Mouse (Mus musculus) limb, embryonic 10.5 days (tissue): ENCODE results near the gene Acsf2. TPM values are rescaled to one million over a fixed set of nuclear protein-coding genes. Genes with fewer than 3 reads are reported as not detected.

ENCODE experiments used
- DNase-seq: peaks from one replicate; pipeline ENCODE4 v3.0.0-alpha.2; 2017; ENCODE audit warnings: low spot score
- H3K27ac ChIP-seq: fragments of 300-500 bp; sonication (generic); 2 replicates; pipeline ENCODE4 v1.5.1; 2016; ENCODE audit warnings: mild to moderate bottlenecking
- H3K27me3 ChIP-seq: fragments of 300-500 bp; sonication (generic); 2 replicates; pipeline ENCODE4 v1.6.1; 2016; ENCODE audit warnings: low read depth, mild to moderate bottlenecking; ENCODE audit not compliant: poor library complexity, severe bottlenecking
- H3K36me3 ChIP-seq: fragments of 300-500 bp; sonication (generic); 2 replicates; pipeline ENCODE4 v1.6.1; 2016; ENCODE audit warnings: mild to moderate bottlenecking, moderate library complexity
- H3K4me1 ChIP-seq: fragments of 300-500 bp; sonication (generic); 2 replicates; pipeline ENCODE4 v1.6.1; 2016
- H3K4me3 ChIP-seq: fragments of 300-500 bp; sonication (generic); 2 replicates; pipeline ENCODE4 v1.5.1; 2016; ENCODE audit warnings: mild to moderate bottlenecking, moderate library complexity
- H3K9me3 ChIP-seq: fragments of 300-500 bp; sonication (generic); replicated peaks from 2 replicates; pipeline ENCODE4 v1.6.1; 2016; ENCODE audit warnings: mild to moderate bottlenecking
- WGBS: fragments of 180-500 bp; shearing (Covaris S2); methylation state at CpG from one replicate; pipeline ENCODE4 v1.1.7; 2016; 5-methylcytosine and 5-hydroxymethylcytosine counted together
- polyA plus RNA-seq: library from polyadenylated mRNA; unstranded; fragments of >200 nt; fragmentation: Nextera tagmentation; extraction: Ambion mirVana; gene quantifications from 2 replicates; pipeline ENCODE4 v1.2.1, GENCODE M21; 2016

The Acsf2 gene
- polyA plus RNA-seq, 1 experiment from 2014 or later, result 5.6 TPM

- no peak for DNase-seq
- Histone ChIP-seq H3K27ac (no peak overlapping the region), H3K36me3 (no peaks in the 10 kb centered on the region), H3K4me1 (no peaks in the 10 kb centered on the region), H3K27me3 (no peaks in the 10 kb centered on the region), H3K9me3 (no peaks in the 10 kb centered on the region), H3K4me3 (no peak overlapping the region)
- 70% methylated on average over 6 of the region's 6 CpGs for WGBS
Observed at GRCm38 (mm10) chr11:94620766-94621457, 19.2 kb upstream of the Acsf2 start.

DNA sequence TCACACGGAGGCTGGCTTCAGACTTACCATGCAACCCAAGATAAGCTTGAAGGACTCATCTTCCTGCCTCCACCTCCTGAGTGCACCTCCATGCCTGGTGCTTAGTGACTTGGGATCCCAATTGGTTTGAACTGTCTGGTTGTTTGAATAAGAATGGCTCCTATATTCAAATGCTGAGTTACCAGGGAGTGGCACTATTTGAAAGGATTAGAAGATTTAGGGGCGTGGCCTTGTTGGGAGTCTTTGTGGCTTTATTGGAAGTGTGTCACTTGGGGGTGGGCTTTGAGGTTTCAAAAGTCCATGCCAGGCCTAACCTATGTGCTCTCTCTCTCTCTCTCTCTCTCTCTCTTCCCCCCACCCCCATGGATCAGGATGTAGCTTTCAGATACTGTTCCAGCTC, 16.0 kb upstream of the Acsf2 start:
- 84% methylated on average over 2 of the region's 2 CpGs for WGBS
- H3K27me3 ChIP-seq, result no peaks in the 10 kb centered on the region
- H3K9me3 ChIP-seq, result no peaks in the 10 kb centered on the region
- DNase-seq, result no peak
- H3K4me1 ChIP-seq, result no peaks in the 10 kb centered on the region
- no peaks in the 10 kb centered on the region for H3K36me3 ChIP-seq
- no peak overlapping the region for H3K4me3 ChIP-seq
- H3K27ac ChIP-seq, result no peak overlapping the region

DNA sequence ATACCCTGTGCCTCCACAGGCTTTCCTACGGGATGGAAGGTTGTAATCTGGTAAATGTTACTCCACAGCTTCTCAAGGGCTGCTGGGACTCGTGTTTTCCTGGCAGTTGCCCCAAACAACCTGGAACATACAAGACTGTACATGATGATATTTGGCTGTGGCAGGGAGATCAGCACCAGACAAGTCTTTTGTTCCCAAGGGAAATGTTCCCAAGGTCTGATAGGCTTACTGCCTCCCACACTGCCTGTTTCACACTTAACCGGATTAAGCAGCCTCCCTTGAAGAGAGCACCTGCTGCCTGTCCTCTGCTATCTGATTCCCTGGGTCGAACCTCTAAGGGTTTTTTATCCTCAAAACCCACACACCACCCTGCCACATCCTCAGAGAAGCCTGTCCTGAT, 13.8 kb upstream of the Acsf2 start:
- 47% methylated on average over 4 of the region's 4 CpGs for WGBS
- no peak for DNase-seq
- H3K27ac ChIP-seq, result no peak overlapping the region
- no peaks in the 10 kb centered on the region for H3K9me3 ChIP-seq
- no peak overlapping the region for H3K4me3 ChIP-seq
- no peaks in the 10 kb centered on the region for H3K36me3 ChIP-seq
- no peaks in the 10 kb centered on the region for H3K27me3 ChIP-seq
- no peaks in the 10 kb centered on the region for H3K4me1 ChIP-seq

- no peak for DNase-seq
- no peaks in the 10 kb centered on the region for H3K9me3 ChIP-seq
- H3K4me1 ChIP-seq, result no peaks in the 10 kb centered on the region
- H3K27ac ChIP-seq, result no peak overlapping the region
- WGBS, result 84% methylated on average over 4 of the region's 4 CpGs
- no peak overlapping the region for H3K4me3 ChIP-seq
- H3K27me3 ChIP-seq, result no peaks in the 10 kb centered on the region
- H3K36me3 ChIP-seq, result no peaks in the 10 kb centered on the region
Observed at GRCm38 (mm10) chr11:94614603-94615002, 12.9 kb upstream of the Acsf2 start.

DNA sequence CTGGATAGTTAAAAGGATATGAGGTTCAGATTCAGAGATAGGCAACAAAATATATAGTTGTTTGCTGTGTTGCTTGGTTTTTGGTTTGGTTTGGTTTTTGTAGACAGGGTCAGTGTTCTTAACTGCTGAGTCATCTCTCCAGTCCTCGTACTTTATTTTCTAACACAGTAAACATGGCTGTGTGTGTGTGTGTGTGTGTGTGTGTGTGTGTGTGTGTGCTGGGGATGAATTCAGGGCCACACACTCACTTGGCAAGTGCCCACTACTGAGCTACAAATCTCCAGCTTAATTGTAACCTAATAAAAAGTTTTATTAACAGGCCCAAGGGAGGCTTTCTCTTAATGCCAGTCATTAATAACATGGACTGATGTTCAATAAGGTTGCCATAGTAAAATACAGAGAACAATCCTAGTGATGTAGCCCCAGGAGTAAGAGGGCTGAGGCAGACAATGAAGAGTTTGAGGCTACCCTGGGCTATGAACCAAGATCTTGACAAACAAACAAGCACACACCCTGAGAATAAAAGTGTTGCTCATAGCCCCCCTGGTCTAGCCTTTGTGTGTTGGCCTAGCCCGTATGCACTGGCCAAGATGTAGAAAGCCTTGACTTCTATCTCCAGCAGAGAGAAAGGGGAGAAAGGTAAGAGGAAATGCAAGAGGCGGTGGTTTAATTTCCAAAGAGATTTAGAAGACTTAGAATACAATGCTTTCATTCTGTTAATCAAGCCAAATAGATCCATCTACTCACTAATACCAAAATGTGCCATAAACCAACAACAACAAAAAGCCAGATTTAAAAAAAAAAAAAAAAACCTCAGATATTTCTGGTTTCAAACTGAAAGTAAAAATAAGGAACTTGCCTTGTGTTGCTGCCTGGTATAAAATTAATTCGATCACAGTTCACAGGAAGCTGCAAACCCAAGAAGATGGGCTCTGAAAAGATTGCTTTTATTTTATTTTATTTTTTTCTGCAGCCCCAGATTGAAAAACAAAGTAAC, 9.4 kb upstream of the Acsf2 start:
- H3K36me3 ChIP-seq, result no peaks in the 10 kb centered on the region
- H3K27ac ChIP-seq, result no peak overlapping the region
- H3K27me3 ChIP-seq, result no peaks in the 10 kb centered on the region
- 79% methylated on average over 4 of the region's 4 CpGs for WGBS
- H3K4me1 ChIP-seq, result no peaks in the 10 kb centered on the region
- H3K9me3 ChIP-seq, result no peaks in the 10 kb centered on the region
- H3K4me3 ChIP-seq, result no peak overlapping the region
- DNase-seq, result no peak

- H3K4me3 ChIP-seq, result peak overlapping the region; percentile 64
- 62% methylated on average over 11 of the region's 11 CpGs for WGBS
- no peak for DNase-seq
- peaks cover 4% of the 10 kb centered on the region for H3K36me3 ChIP-seq
- H3K27me3 ChIP-seq, result no peaks in the 10 kb centered on the region
- no peaks in the 10 kb centered on the region for H3K9me3 ChIP-seq
- peak overlapping the region; percentile 89 for H3K27ac ChIP-seq
- H3K4me1 ChIP-seq, result peaks cover 27% of the 10 kb centered on the region
Observed at GRCm38 (mm10) chr11:94602356-94602955, 785 bp upstream of the Acsf2 start.

- H3K36me3 ChIP-seq, result peaks cover 20% of the 10 kb centered on the region
- peak overlapping the region; percentile 89; the same call in 1 of the 2 replicates for H3K27ac ChIP-seq
- no peaks in the 10 kb centered on the region for H3K9me3 ChIP-seq
- H3K4me1 ChIP-seq, result peaks cover 27% of the 10 kb centered on the region
- 92% methylated on average over 7 of the region's 7 CpGs for WGBS
- H3K27me3 ChIP-seq, result no peaks in the 10 kb centered on the region
- H3K4me3 ChIP-seq, result peak overlapping the region; percentile 64
- no peak for DNase-seq
Observed at GRCm38 (mm10) chr11:94600447-94600846, 1.2 kb downstream of the Acsf2 start.

DNA sequence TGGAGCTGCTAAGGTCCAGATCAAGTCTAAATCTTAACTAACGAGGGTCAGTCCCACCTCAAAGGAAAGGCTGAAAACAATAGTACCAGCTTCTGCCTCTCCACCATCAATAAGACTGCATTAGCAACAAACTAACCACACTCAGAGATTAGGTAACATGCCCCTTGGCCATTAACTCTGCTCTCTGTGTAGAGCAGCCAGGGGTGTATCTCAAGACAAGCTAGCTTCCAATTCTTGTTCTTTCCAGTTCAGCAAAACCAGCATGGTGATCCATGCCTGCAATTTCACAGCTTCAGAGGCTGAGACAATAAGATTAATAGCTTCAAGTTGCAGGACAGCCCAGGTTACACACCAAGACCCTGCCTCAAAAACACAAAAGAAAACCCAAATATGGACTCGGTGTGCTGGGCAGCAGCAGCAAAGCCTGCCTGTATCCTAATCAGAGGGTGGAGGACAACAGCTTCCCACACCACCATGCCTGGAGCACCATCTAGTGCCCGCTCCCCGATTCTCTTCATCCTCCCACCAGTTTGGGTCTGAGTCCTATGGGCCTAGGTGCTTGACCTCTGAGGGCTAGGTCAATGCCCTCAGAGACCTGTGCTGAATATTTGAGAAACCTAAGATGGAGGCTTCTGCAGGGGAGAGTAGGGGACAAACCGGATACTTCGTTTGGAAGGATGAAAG, 3.1 kb downstream of the Acsf2 start:
- Histone ChIP-seq H3K27me3 (no peaks in the 10 kb centered on the region), H3K9me3 (no peaks in the 10 kb centered on the region), H3K4me3 (no peak overlapping the region), H3K36me3 (peaks cover 34% of the 10 kb centered on the region), H3K4me1 (peaks cover 27% of the 10 kb centered on the region), H3K27ac (0 out of 2 replicates have a peak overlapping the region, but pooled peaks have one; percentile 10)
- whole genome bisulfite sequencing, result 78% methylated on average over 6 of the region's 6 CpGs
- DNase-seq, result no peak

DNA sequence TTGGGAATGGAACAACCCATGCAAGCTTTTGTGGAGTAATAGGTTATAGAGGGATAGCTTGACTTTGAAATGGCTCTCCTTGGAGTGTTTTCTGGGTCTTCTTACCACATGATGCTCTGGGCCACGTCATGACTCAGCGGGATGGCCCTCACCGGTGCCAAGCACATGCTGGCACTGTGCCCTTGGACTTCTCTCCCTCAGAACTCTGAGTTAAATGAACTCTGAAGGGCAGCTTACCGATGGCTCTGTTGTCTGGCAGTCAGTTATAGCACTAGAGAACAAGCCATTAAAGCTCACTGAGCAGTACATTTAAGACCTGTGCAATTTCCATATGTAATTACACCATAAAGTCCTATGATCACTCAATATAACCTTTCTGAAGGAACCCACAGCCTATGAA, 4.4 kb downstream of the Acsf2 start:
- peaks cover 24% of the 10 kb centered on the region for H3K4me1 ChIP-seq
- no peaks in the 10 kb centered on the region for H3K9me3 ChIP-seq
- WGBS, result 94% methylated on average over 4 of the region's 4 CpGs
- no peak overlapping the region for H3K4me3 ChIP-seq
- H3K27me3 ChIP-seq, result no peaks in the 10 kb centered on the region
- no peak overlapping the region for H3K27ac ChIP-seq
- H3K36me3 ChIP-seq, result peaks cover 36% of the 10 kb centered on the region
- no peak for DNase-seq

- no peaks in the 10 kb centered on the region for H3K27me3 ChIP-seq
- no peak overlapping the region for H3K27ac ChIP-seq
- WGBS, result 72% methylated on average over 7 of the region's 7 CpGs
- H3K9me3 ChIP-seq, result no peaks in the 10 kb centered on the region
- peaks cover 19% of the 10 kb centered on the region for H3K4me1 ChIP-seq
- H3K36me3 ChIP-seq, result peaks cover 43% of the 10 kb centered on the region
- DNase-seq, result no peak
- no peak overlapping the region for H3K4me3 ChIP-seq
Observed at GRCm38 (mm10) chr11:94596311-94596852, 5.3 kb downstream of the Acsf2 start.

DNA sequence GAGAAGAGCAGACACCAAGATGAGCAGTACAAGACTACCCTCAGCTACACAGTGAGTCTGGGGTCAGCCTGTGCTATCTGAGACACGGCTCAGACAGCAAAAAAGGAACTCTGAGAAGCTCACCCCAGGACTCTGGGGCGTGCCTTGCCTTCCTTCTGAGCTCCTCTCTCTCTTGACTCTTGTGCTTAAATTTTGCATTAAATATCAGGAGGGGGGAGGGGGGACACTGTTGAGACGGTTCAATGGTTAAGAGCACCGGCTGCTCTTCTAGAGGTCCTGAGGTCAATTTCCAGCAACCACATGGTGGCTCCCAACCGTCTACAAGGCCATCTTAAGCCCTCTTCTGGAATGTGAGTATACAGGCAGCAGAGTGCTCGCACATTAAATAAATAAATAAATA, 14.2 kb downstream of the Acsf2 start:
- H3K4me3 ChIP-seq, result no peak overlapping the region
- peaks cover 15% of the 10 kb centered on the region for H3K4me1 ChIP-seq
- no peaks in the 10 kb centered on the region for H3K27me3 ChIP-seq
- DNase-seq, result no peak
- peaks cover 26% of the 10 kb centered on the region; the same call in 1 of the 2 replicates for H3K36me3 ChIP-seq
- 81% methylated on average over 6 of the region's 6 CpGs for WGBS
- H3K27ac ChIP-seq, result no peak overlapping the region
- H3K9me3 ChIP-seq, result no peaks in the 10 kb centered on the region

DNA sequence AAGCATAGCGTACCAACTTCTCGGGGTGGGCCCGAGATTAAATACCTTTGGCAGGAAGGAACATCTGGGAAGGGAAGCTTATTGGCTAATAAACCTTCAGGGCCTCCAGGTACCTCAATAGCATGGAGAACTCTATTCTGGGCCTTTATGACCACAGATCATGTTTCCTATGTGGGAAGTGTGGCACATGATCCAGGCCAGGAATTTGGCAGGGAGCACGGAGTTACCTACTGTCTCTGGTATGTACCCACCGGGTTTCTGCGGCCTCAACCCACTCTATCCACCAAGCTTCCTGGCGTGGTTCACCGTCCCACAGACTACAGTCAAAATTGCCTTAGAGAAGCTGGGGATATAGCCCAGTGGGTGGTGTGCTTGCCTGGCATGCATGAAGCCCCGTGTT, 16.6 kb downstream of the Acsf2 start:
- WGBS, result 94% methylated on average over 9 of the region's 9 CpGs
- peaks cover 3% of the 10 kb centered on the region; the same call in 1 of the 2 replicates for H3K4me1 ChIP-seq
- no peak overlapping the region for H3K27ac ChIP-seq
- H3K4me3 ChIP-seq, result no peak overlapping the region
- peaks cover 12% of the 10 kb centered on the region; the same call in 1 of the 2 replicates for H3K36me3 ChIP-seq
- no peaks in the 10 kb centered on the region for H3K27me3 ChIP-seq
- no peaks in the 10 kb centered on the region for H3K9me3 ChIP-seq
- DNase-seq, result no peak
